Mouse (Mus musculus) T-helper 17 cell (primary cell): ENCODE data around the gene Ccr10.

Experiments
- in situ Hi-C, 2 experiments: fragments of 300-600 bp; cut with MboI, MseI; formaldehyde crosslinking; loops; 1 replicate in 1 of 2; 2 replicates in 1 of 2; pipeline ENCODE4 v1.15.1; 2025; ENCODE audit warnings: high pct_unique_total_duplicates in 2 of 2

The Ccr10 gene

GRCm38 (mm10) chr11:101173631-101174388 is 1.4 kb downstream of the Ccr10 start:
- in situ Hi-C loops: no loop called here

DNA sequence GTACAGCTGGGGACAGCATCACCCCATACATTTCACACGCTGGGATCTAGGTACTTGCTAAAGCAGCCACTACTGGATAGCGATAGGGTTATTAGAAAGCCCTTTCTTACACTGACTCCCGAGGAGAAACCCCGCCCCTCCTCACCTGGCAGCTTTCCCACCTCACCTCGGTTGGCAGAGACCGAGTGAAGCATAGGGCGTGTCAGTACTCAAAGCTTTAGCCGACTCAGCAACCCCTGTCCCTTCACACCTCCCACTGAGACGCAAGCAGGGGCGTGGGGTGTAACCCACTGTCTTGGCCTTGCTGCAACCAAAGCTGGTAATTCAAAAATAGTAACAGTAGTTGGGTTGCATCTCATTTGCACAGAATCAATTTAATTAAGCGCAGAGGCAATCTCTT is 2.1 kb downstream of the Ccr10 start:
- in situ Hi-C loops: no loop called here

DNA sequence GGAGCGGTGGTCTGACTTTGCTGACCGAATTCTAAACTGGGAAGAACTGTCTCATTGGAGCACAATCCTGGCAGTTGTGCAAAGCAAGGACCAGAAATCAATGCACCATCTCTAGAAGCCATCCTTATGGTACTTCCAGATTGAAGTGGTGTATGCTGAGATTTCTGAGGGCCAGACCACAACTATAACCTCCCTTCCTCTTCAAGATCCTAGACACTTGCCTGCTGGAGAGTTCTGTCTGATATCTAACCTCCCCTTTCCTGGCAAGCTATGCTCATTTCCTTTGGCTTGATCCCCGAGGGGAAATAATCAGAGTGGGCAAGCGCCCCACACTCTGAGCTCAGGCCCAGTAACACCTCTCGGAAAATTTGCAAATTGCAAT is 2.8 kb downstream of the Ccr10 start:
- in situ Hi-C loops: no loop called here

DNA sequence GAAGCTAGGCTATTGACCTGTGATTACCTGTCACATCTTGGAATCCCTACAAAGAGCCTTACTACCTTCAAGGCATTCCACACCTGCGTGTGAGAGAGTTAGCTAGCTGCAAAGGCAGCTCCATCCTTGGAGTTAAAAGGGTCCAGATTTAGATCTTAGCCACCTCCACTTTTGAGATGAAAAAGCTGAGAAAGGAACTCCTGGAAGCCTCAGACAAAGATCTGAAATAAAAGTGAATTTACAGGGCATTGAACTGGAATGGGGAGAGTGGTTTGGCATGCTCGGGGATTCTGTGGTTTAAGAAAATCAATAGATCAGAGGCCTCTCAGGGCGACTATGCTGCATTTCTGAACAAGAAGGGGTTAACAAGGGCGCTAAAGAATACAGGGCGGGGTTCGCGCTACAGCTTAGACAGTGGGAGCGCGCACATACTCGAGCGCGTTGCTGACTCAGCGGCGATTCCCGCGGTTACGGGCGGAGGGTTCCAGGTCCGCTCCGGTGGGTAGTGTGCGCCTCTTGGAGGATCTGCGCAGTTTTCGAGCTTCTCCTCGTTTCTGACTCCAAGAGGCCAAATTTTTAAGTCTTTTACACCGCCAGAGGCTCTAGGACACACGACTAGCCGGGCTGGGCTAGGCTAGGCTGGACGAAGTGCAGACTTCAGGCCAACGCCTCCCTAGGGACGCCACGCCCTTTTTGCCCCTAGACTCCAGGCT is 3.4 kb downstream of the Ccr10 start:
- in situ Hi-C loops: no loop called here

DNA sequence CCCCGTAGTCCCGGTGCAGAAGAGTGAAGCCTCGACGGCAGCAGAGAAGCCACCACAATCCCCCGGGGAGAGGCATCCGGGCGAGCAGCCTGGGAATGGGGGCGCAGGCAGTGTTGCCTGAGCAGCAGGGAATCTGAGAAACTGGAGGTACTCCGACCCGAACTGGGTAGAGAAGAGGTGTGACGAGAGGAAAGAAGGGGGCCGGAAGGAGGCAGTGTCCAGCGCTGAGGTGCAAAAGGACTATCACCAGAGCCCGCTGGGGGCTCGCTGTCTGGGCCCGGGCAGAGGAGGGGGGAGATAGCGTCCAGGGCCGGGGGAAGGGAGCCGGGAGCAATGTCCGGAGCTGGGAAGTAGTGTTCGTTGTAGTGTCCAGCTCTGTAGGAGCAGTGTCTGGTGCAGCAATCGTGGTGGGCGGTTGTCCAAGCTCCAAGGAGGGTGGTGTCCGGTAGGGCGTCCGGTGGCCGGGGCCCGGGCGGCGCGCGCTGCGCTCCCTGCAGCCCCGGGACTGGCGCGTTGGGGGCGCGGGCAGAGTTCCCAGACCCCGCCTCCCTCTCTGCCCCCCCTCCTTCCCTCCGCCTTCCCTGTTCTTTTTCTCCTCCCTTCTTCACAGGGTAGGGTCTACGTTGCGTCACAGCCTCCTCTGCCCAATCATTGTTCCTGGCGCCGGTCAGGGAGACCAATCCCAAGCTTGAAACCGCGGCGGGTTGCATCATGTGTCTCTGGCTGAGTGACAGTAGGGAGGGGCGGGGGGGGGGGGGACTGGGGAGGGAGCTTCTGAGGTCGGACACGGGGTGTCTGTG is 4.2 kb downstream of the Ccr10 start, which contains the start of gene Plekhh3:
TSS of gene Plekhh3 (minus strand) at position 541 of the 800 bp plus-strand sequence.
- in situ Hi-C loops: no loop called here

- in situ Hi-C loops: no loop called here
These were observed 4.9 kb downstream of the Ccr10 start, which contains the start of gene Cntnap1 for GRCm38 (mm10) chr11:101170354-101170810. TSS of gene Cntnap1 (plus strand) at chr11:101170523.

DNA sequence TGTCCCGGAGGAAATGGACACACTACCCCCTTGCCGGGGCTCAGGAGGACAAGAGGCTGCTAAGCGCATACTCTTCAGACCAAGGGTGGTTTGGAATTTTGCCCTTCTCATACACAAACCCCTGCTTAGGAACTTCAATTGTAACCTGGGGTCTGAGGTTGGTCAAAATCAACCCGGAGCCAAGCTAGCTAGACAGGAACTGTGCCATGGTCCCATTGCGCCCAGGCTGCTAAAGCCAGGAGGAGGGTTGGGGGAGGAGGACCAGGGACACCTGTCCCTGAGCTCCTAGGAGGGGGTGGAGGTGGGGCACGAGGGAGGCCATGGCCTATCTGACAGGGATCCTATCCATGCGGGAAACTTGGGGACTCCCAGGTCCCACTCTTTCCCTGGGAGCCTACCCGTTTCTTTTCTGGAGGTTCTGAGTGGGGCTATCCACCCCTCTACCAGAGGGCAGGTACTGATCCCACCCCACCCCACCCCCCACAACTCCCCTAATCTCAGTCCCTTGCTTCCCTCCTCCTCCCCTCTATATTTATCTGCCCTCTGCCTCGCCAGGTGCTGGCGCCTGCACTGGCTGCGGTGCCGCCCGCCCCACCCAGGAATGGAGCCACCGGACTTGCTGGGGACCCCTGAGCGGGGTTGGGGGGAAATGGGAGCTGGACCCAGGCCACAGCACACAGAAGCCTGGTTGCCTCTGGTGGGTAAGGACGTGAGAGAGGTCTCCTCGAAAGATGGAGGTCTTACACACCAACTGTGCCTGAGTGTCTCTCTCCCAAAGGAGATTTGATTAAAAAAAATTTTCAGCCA is 5.7 kb downstream of the Ccr10 start:
- in situ Hi-C loops: no loop called here

DNA sequence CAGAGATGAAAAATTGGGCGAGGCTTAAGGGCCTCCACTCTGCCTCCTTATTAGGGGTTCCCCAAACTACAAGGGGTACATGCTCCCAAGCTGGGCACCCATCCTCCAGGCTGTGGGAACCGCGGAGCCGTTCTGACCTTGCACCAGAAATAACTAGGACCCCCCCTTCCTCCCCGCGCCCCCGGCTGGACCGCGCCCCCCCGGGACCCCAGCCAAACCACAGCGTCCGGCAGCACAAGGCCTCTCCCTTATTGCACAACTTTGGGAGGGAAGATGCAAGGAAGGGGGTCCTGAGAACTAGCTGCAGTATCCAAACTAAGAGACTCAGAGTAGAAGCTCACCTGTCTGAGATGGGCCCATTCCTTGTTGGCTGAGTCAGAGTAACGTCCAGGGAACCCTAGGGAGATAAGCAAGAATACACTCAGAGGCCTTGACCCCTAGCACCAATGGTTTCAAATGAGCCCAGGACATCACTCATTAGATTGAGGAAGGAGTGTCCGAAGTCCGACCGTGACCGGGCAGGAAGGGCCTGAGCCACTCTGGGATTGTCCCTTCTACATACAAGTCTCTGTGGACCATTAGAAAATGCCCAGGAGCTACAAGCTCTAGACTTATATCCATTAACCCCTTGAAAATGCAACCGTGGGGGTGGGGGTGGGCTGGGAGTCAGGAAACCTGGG is 6.8 kb downstream of the Ccr10 start:
- in situ Hi-C loops: no loop called here

DNA sequence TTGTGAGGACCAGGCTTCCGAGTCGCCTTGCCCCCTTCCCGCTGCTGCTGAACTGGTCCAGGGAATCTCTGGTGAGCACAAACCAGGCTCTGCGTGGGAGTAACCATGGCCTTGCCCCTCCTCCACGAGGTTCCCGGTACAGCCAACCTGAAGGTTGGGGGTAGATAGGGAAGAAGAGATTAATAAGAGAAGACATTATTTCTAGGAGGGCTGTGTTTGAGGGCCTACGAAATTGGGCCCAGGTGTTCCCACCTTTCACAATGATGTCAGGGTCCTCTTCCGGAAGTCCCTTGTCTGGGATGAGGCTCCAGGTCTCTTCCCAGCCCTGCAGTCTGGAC is 7.3 kb downstream of the Ccr10 start:
- in situ Hi-C loops: no loop called here

- in situ Hi-C loops: no loop called here
These were observed 7.9 kb downstream of the Ccr10 start for GRCm38 (mm10) chr11:101167211-101167962.

DNA sequence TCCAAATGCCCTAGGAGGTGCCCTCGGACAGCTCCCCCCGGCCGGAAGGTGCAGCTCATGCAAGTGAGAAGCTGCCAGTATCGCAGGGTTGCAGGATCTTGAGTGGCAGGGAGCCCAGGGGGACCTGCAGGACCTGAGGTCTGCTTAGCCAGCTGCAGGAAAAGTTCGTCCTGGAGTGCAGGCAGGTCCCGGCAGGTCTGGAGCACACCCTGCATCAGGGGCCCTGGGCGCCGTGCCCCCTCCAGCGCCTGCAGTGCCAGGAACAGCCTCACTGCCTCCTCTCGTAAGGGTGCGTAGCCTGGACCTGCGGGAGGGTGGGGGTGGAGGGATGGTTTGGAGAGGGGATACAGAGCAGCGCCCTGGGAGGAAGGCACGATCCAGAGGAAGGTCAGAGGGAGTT is 8.9 kb downstream of the Ccr10 start:
- in situ Hi-C loops: no loop called here

GRCm38 (mm10) chr11:101164677-101165580 is 10.3 kb downstream of the Ccr10 start:
- in situ Hi-C loops: loop anchor here (5.0 kb wide), 1 partner anchor 43 kb away; no protein-coding TSS in a partner anchor

- in situ Hi-C loops: loop anchor here (5.0 kb wide), 1 partner anchor 42 kb away; no protein-coding TSS in a partner anchor
These were observed 10.9 kb downstream of the Ccr10 start for GRCm38 (mm10) chr11:101164351-101164665.

DNA sequence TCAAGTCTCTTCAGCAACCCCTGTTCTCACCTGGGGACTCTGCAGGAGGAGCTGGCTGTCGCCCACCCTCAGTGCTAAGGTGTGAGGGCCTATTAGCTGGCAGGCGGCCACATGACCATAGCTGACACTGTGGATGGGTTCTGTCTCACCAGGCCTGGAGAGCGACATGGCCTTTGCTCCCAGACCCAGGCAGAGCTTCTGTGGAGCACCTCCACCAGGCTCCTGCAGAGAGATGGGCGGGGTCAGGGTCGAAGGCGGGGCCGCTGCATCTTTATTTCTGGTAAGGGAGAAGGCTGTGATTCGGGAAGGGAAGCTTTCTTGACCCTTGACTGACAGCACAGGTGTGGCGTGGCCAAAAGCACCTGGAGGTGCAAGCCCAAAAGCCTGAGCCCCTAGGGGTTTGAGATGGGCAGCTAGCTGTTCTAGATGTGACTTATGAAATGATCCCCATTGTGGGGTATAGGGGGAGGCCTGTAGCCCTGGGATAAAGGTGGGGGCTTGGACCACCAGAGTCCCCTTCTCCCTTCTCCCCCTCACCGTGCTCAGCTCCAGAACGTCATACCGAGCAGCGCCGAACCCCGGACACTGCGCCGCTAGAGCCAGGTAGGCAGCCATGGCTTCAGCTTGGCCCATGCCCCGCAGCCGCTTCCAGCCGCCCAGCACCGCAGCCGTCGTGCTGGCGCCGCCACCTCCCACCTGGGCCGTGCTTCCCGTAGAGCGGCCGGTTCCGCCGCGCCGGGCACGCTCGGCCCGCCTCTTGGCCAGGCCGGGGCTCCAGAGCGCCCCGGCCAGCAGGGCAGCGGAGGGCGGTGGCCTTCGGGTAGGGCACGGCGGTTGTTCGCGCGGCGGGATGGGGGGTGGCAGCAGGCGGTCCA is 11.5 kb downstream of the Ccr10 start:
- in situ Hi-C loops: loop anchor here (5.0 kb wide), 1 partner anchor 41 kb away; no protein-coding TSS in a partner anchor

- in situ Hi-C loops: loop anchor here (5.0 kb wide), 1 partner anchor 40 kb away; no protein-coding TSS in a partner anchor
These were observed 12.5 kb downstream of the Ccr10 start for GRCm38 (mm10) chr11:101162772-101163171.

- in situ Hi-C loops: loop anchor here (5.0 kb wide), 1 partner anchor 40 kb away; no protein-coding TSS in a partner anchor
These were observed 12.9 kb downstream of the Ccr10 start for GRCm38 (mm10) chr11:101162301-101162700.

DNA sequence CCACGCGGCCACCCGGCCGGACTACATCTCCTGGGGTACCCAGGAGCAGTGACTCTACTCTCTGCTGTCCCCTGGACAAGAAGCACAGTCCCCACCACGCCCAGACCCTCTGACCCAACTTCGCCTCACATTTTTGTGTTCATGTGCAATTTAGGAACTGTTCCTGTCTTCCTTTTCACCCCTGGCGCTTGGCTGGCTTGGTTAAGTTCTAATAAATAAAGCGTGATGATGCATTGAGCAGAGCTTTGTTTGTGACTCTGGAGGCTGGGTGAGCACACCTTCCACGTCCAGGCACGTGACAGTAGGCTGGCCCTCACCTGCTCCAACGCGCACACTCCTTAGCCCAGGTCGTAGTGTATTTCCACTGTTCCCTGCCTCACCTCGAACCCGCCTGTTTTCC is 13.7 kb downstream of the Ccr10 start:
- in situ Hi-C loops: loop anchor here (5.0 kb wide), 1 partner anchor 39 kb away; no protein-coding TSS in a partner anchor
